Mouse (Mus musculus) C2C12 (cell line): ENCODE data around the gene Plekha5.

ENCODE experiments used
- CEBPB ChIP-seq: IDR thresholded peaks from one replicate; pipeline ENCODE4 v1.6.1; 2011; ENCODE audit warnings: low read depth, mild to moderate bottlenecking, control low read depth, moderate library complexity
- CTCF ChIP-seq: IDR thresholded peaks from one replicate; pipeline ENCODE4 v1.5.1; 2011; ENCODE audit not compliant: control insufficient read depth, insufficient read depth, insufficient read length
- FOSL1 ChIP-seq: IDR thresholded peaks from one replicate; pipeline ENCODE4 v1.8.0; 2011; ENCODE audit warnings: mild to moderate bottlenecking, low read length; ENCODE audit not compliant: poor library complexity, insufficient read depth, severe bottlenecking
- MAX ChIP-seq: IDR thresholded peaks from one replicate; pipeline ENCODE4 v1.6.1; 2011; ENCODE audit warnings: mild to moderate bottlenecking, control low read depth
- MYOD1 ChIP-seq: IDR thresholded peaks from one replicate; pipeline ENCODE4 v1.6.1; 2011; ENCODE audit warnings: low read depth; ENCODE audit not compliant: control insufficient read depth, insufficient read length
- MYOG ChIP-seq: IDR thresholded peaks from one replicate; pipeline ENCODE4 v1.6.1; 2011; ENCODE audit not compliant: control insufficient read depth, insufficient read length; ENCODE audit errors: extremely low read depth
- USF1 ChIP-seq: IDR thresholded peaks from one replicate; pipeline ENCODE4 v1.6.1; 2011; ENCODE audit warnings: low read depth, mild to moderate bottlenecking, control low read depth, moderate library complexity

- TF ChIP-seq CTCF (no peak), MYOD1 (no peak), MAX (no peak), USF1 (no peak), CEBPB (no peak), MYOG (no peak), FOSL1 (no peak)
Observed at GRCm38 (mm10) chr6:140423041-140423845, 611 bp upstream of the Plekha5 start.
